Mouse (Mus musculus): ENCODE measurements around the gene Mapk8ip2. TPM values are rescaled to one million over a fixed set of nuclear protein-coding genes. Genes with fewer than 3 reads are reported as not detected.
"Not testable (repeated sequence)": the region's sequence is repeated elsewhere in the genome, so short reads cannot be mapped to it uniquely, and the experiment has no call there.

The Mapk8ip2 gene
- total RNA-seq, 2 experiments from 2014 or later, result 254 to 279 TPM

DNA sequence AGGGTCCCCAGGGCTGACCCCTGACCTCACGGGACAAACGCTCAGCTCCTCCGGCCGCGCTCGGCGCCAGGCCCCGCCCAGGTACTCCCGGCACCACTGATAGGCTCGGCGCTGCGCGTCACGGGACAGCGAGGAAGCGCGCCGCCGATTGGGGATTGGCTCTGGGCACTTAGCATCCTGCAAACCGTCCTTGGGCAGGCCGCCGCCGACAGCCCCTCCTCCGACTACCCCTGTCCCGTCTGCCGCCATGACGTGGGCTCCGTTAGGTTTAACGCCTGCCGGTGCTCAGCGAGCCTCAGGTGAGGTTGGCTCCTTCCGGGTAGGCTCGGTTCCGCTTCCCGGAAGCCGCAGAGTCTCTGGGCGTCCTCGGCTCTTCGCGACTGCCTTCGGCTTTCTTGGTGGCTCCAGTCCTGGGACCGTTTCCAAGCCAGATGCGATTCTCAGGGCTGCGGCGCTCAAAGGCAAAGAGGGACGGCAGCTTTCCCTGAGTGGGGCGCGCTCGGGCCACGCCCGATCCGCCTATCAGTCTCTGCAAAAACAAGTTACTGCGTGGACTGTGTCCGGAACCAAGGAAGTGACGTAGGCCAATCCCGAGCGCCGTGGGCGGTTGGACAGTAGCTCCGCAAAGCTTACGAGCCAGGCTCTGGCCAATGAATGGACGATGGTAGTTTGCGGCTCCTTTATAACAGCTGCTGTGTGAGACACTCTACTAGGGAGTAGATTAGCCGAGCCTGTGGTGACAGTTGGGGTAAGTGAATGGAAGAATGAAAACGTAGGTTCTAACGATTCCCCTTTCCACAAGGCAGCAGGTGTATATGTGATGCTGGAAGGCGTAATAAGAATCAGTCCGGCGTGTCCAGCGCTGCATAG, 24.1 kb upstream of the Mapk8ip2 start, which contains the start of the genes C730034F03Rik, Gm44502 and Chkb:
Gene C730034F03Rik, plus strand, starts transcription at position 238 of the 870 bp plus-strand sequence.
Gene Gm44502, minus strand, starts transcription at position 345 of the 870 bp plus-strand sequence.
Gene Chkb, minus strand, starts transcription at position 557 of the 870 bp plus-strand sequence.
- TF ChIP-seq CTCF (conservative IDR thresholded peaks at IDR 0.05), result no peak
- peak; percentile 91 to 94 for DNase-seq (ENCODE audit: low spot score in 2 of 2)
- Histone ChIP-seq H3K4me3 (peak within 1 kb of the TSS; percentile 100), H3K27ac (peak within 1 kb of the TSS; percentile 94)

DNA sequence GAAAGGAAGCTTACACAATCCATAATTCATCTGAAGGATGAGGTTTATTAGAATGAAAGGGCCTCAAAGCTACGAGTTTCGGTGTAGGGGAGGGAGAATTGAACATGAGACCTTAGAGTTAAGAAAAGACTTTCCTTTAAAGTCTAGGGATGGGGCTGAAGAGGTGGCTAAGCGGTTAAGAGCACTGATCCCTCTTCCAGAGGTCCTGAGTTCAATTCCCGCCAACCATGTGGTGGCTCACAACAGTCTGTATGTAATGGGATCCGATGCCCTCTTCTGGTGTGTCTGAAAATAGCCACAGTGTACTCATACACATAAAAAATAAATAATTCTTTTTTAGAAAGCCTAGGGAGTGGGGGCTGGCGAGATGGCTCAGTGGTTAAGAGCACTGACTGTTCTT, 23.4 kb upstream of the Mapk8ip2 start:
- DNase-seq (ENCODE audit: low spot score in 2 of 2), result no peak
- H3K4me3 ChIP-seq, result peak overlapping the region; percentile 100
- peak overlapping the region; percentile 94 for H3K27ac ChIP-seq
- peak; percentile 60 for TF ChIP-seq CTCF (conservative IDR thresholded peaks at IDR 0.05)

DNA sequence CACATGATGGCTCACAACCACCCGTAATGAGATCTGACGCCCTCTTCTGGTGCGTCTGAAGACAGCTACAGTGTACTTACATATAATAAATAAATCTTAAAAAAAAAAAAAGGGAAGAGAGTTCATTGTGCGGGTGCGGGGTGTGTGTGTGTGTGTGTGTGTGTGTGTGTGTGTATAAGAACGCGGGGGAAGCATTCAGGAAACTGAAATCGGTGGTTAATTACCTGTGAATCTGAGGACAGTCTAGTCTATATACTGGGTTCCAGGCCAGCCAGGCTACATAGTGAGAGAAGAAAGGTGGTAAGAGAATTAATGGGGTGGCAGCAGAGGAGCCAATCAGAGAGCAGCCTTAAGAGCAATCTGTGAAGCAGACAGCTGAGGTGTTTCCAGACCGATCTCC, 22.9 kb upstream of the Mapk8ip2 start:
- not testable (repeated sequence) for H3K4me3 ChIP-seq; DNase-seq (ENCODE audit: low spot score in 2 of 2); H3K27ac ChIP-seq

DNA sequence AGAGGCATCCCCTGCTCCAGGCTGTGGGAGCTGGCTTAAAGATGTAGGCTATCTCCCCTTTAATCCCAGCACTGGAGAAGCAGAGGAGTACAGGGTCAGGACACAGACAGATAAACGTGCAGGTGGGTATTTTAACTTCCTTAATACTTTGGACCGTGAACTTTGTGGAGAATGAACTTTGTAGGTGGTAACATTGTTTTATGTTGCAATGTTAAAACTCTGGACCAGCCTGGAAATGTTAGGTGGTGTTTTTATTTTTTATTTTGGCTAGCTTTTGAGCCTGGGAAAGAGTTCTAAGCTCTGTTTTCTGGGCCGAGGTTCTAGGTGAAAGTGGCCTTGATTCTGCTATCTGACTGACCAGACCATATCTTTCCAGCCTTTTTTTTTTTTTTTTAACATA, 22.4 kb upstream of the Mapk8ip2 start:
- no peak for TF ChIP-seq CTCF (conservative IDR thresholded peaks at IDR 0.05)
- no peak overlapping the region for H3K4me3 ChIP-seq
- no peak for DNase-seq (ENCODE audit: low spot score in 2 of 2)
- no peak overlapping the region for H3K27ac ChIP-seq

DNA sequence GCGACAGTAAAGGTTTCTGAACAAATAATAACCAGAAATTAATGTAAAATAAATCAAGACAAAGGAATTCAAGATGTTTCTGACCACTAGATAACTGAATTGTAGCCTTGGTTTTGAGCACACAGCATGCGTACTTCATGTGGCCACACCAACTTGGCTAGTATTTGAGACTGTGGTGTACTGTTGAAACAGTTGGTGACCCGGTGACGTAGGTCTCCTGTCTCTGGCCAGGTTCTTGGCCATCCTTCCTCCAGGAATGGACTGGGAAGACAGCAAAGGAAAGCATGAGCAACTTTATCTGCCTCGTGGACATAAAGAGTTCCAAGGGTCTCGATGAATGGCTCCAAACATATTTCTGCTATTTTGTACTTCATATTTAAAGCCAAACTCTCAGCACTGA, 21.9 kb upstream of the Mapk8ip2 start:
- H3K27ac ChIP-seq, result no peak overlapping the region
- TF ChIP-seq CTCF (conservative IDR thresholded peaks at IDR 0.05), result no peak
- DNase-seq (ENCODE audit: low spot score in 2 of 2), result no peak
- H3K4me3 ChIP-seq, result no peak overlapping the region

DNA sequence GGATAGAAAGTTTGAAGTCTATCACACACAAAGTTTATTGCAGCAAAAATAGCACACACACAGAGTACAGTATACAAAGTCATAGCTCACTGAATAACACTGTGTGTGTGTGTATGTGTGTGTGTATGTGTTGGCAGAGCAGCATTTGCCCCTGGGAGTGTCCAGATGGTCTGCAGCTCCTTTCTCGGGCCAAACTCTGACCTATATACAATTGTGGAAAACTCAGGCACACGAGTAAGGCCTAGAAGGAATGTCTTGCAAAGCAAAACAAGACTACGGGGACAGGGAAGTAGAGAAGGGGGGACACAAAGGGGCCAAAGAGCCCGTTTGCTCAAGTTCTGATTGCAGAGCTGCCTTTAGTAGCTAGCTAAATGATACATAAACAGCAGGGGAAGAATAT, 20.8 kb upstream of the Mapk8ip2 start:
- no peak for TF ChIP-seq CTCF (conservative IDR thresholded peaks at IDR 0.05)
- H3K27ac ChIP-seq, result no peak overlapping the region
- DNase-seq (ENCODE audit: low spot score in 2 of 2), result no peak
- no peak overlapping the region for H3K4me3 ChIP-seq

DNA sequence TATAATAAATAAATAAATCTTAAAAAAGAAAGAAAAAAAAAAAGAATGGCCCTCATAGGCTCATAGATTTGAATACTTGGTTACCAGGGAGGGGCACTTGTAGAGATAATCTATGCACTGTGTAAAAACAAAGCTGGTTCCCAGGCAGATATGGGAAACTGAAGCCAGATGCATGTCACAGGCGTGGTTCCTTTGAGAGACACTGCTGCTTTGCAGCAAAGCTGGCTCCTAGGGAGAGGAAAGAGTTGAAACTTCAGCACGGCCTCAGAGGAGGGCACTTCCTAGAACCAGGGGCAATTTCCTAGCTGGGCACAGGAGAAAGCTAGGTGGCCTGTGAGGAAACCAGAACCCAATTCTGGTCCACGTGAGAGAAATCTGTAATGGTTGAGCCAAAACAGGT, 19.6 kb upstream of the Mapk8ip2 start:
- no peak for TF ChIP-seq CTCF (conservative IDR thresholded peaks at IDR 0.05)
- no peak overlapping the region for H3K27ac ChIP-seq
- no peak overlapping the region for H3K4me3 ChIP-seq
- DNase-seq (ENCODE audit: low spot score in 2 of 2), result no peak

DNA sequence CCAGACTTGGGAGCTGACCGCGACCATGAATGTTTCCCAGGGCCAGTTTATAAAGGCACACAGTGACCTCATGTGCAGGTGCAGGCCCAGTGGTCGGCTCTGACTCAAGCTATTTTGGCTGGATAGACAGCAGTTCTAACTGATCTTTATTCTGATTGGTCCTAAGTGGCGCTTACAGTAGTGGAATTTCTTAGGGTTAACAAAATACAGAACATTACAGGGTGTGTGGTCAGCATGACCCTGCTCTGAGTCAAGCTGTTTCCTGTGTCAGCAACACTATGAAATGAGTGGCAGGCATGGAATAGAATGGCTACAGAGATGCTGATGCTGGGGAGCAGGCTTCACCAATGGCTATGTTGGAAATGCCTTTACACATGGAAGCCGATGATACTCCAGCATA, 17.8 kb upstream of the Mapk8ip2 start:
- Histone ChIP-seq H3K4me3 (no peak overlapping the region), H3K27ac (no peak overlapping the region)
- DNase-seq (ENCODE audit: low spot score in 2 of 2), result no peak
- TF ChIP-seq CTCF (conservative IDR thresholded peaks at IDR 0.05), result no peak

DNA sequence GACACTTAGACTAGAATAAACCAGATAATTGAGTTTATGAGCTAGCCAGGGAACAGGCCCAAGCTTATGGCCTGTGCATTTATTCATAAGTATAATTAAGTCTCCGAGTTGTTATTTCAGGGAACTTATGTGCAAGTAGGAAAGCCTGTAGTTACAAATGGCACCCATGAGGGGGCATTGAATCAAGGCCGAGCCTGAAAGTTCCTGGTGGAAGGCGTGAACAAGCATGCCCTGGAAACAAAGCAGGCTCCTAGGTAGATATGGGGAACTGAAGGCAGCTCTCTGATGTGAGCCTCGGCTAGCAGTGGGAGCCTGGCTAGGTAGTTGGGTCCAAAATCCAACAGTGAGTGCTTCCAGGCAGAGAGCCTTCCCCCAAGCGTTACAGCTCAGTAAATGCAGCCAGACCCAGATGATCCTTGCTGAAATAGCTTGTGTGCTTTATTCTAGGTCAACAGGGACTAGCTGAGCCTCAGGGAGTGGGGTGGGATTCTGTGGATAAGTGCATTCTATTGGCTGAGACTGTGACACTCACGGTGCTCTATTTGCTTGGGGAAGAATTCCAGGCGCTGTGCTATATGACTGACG, 11.1 kb upstream of the Mapk8ip2 start:
- DNase-seq (ENCODE audit: low spot score in 2 of 2), result no peak
- Histone ChIP-seq H3K27ac (no peak overlapping the region), H3K4me3 (no peak overlapping the region)
- peak; percentile 74 for TF ChIP-seq CTCF (conservative IDR thresholded peaks at IDR 0.05)

DNA sequence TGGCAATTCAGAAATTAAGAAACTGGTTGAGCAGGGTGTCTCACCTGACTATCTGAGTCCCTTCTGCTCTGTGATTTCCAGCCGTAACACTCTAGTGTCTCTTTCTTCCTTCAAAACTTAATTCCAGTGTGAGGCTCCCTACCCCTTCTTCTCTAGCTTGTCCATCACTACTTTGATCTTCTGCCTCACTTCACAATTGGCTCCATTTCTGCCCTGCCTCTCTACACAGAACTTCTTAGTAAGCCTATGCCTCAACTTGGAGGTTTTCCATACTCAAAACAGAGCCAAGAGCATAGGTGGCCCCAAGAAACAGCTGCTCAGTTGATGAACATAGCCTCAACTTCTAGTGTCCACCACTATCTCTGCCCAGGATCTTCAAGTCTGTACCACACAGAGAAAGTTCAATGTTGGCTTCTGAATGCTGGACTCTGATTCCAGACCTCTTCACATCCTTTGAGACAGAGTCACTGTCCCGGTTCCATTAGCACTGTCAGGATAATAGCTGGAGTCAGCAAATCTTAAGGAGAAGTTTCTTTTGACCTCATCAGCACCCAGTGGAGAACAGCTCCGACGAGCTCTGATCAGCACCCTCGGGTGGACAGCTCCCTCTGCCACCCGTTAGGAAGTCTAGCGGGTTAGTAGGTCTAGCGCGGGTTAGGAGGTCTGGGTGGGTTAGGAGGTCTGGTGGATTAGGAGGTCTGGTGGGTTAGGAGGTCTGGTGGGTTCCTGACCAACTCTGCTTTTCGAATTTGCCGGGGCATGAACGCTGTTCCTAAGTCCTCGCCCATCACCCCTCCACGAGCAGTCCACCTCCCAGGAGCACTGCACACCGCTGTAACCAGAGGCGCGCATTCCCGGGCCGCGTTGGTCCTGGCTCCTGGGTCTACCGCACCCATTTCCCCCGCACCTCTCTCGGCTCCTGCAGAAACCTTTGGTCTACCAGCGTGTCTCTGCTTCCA, 528 bp upstream of the Mapk8ip2 start:
- Histone ChIP-seq H3K4me3 (peak overlapping the region; percentile 82), H3K27ac (peak overlapping the region; percentile 96)
- DNase-seq (ENCODE audit: low spot score in 2 of 2), result no peak
- no peak for TF ChIP-seq CTCF (conservative IDR thresholded peaks at IDR 0.05)

DNA sequence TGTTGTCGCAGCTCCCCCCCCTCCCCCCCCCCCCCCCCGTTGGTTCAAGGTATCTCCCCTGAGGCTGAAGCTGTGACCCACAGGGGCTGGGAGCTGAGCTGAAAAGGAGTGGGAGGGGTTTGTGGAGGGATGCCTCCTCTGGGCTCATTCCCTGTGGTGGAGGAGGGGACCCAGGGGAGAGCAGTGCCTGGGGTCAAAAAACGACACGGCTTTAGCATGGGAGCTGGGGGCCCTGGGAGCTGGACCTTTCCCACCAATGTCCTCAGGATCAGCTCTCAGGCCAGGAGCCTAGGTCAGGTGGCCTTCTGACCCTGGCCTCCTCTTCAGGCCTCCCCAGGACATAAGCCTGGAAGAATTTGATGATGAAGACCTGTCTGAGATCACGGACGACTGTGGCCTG, 1.1 kb downstream of the Mapk8ip2 start:
- peak overlapping the region; percentile 96; the same call in 1 of the 2 replicates for H3K27ac ChIP-seq
- DNase-seq (ENCODE audit: low spot score in 2 of 2), result no peak
- no peak for TF ChIP-seq CTCF (conservative IDR thresholded peaks at IDR 0.05)
- H3K4me3 ChIP-seq, result peak overlapping the region; percentile 82

DNA sequence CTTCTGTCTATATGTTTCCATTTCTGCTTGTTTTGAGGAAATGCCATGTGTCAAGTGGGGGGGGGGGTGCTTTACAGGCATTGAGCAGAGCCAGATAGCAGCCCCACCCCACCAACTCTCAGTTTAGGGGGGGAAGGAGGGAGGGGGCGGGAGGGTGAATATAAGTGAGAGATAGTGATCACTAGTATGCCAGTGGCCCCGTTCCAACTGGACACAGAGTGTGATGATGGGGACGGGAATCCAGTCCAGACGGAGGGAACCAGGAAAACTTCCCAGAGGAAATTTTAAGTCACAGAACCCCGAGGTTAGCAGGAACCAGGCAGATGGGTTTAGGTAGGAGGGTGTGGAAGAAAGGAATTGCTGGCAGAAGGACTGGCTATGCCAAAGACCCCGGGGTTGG, 1.9 kb downstream of the Mapk8ip2 start:
- H3K4me3 ChIP-seq, result peak overlapping the region; percentile 82
- no peak for DNase-seq (ENCODE audit: low spot score in 2 of 2)
- peak overlapping the region; percentile 10; the same call in 1 of the 2 replicates for H3K27ac ChIP-seq
- no peak for TF ChIP-seq CTCF (conservative IDR thresholded peaks at IDR 0.05)
